Mouse (Mus musculus): ENCODE measurements around the gene Slc26a9. TPM values are rescaled to one million over a fixed set of nuclear protein-coding genes. Genes with fewer than 3 reads are reported as not detected.
A peak's percentile ranks its signal among the peaks of the same experiment; 100 is the strongest.
"Not testable (repeated sequence)": the region's sequence is repeated elsewhere in the genome, so short reads cannot be mapped to it uniquely, and the experiment has no call there.

Gene Slc26a9
- polyA plus RNA-seq, 1 experiment: 0.12 TPM

- DNase-seq (ENCODE audit: low read depth): no peak
These were observed 21.7 kb downstream of the Slc26a9 start for GRCm38 (mm10) chr1:131765357-131766001.

GRCm38 (mm10) chr1:131769296-131769695, 25.5 kb downstream of the Slc26a9 start:
- no peak for DNase-seq (ENCODE audit: low read depth)

GRCm38 (mm10) chr1:131770656-131771055, 26.8 kb downstream of the Slc26a9 start:
- DNase-seq (ENCODE audit: low read depth): no peak

- DNase-seq (ENCODE audit: low read depth): no peak
These were observed 27.6 kb downstream of the Slc26a9 start for GRCm38 (mm10) chr1:131771440-131771839.

GRCm38 (mm10) chr1:131794591-131794990, 50.8 kb downstream of the Slc26a9 start:
- no peak for DNase-seq (ENCODE audit: low read depth)

- DNase-seq (ENCODE audit: low read depth): peak; percentile 59
These were observed 51.3 kb downstream of the Slc26a9 start for GRCm38 (mm10) chr1:131795171-131795570.

GRCm38 (mm10) chr1:131797202-131797909, 53.5 kb downstream of the Slc26a9 start, which contains the start of gene Pm20d1:
TSS of gene Pm20d1 (plus strand) at chr1:131797381.
- peak; percentile 82 for DNase-seq (ENCODE audit: low read depth)

- DNase-seq (ENCODE audit: low read depth): peak; percentile 44
These were observed 56.2 kb downstream of the Slc26a9 start for GRCm38 (mm10) chr1:131800001-131800400.

- DNase-seq (ENCODE audit: low read depth): no peak
These were observed 57.2 kb downstream of the Slc26a9 start for GRCm38 (mm10) chr1:131801071-131801470.

- no peak for DNase-seq (ENCODE audit: low read depth)
These were observed 58.8 kb downstream of the Slc26a9 start for GRCm38 (mm10) chr1:131802652-131803051.

GRCm38 (mm10) chr1:131804166-131804565, 60.3 kb downstream of the Slc26a9 start:
- no peak for DNase-seq (ENCODE audit: low read depth)

GRCm38 (mm10) chr1:131808986-131809385, 65.2 kb downstream of the Slc26a9 start:
- DNase-seq (ENCODE audit: low read depth): no peak

- DNase-seq (ENCODE audit: low read depth): no peak
These were observed 65.8 kb downstream of the Slc26a9 start for GRCm38 (mm10) chr1:131809651-131810050.

GRCm38 (mm10) chr1:131811393-131811792, 67.6 kb downstream of the Slc26a9 start:
- DNase-seq (ENCODE audit: low read depth): no peak

GRCm38 (mm10) chr1:131812006-131812405, 68.2 kb downstream of the Slc26a9 start:
- no peak for DNase-seq (ENCODE audit: low read depth)

GRCm38 (mm10) chr1:131812631-131813295, 68.9 kb downstream of the Slc26a9 start:
- DNase-seq (ENCODE audit: low read depth): no peak

GRCm38 (mm10) chr1:131813731-131814130, 69.9 kb downstream of the Slc26a9 start:
- DNase-seq (ENCODE audit: low read depth): no peak

- DNase-seq (ENCODE audit: low read depth): no peak
These were observed 70.4 kb downstream of the Slc26a9 start for GRCm38 (mm10) chr1:131814191-131814590.

GRCm38 (mm10) chr1:131816886-131817285, 73.1 kb downstream of the Slc26a9 start:
- DNase-seq (ENCODE audit: low read depth): no peak

GRCm38 (mm10) chr1:131820353-131820752, 76.5 kb downstream of the Slc26a9 start:
- DNase-seq (ENCODE audit: low read depth): not testable (repeated sequence)

- no peak for DNase-seq (ENCODE audit: low read depth)
These were observed 77.1 kb downstream of the Slc26a9 start for GRCm38 (mm10) chr1:131820887-131821328.

Data from gonadal fat pad, adult 2 months (tissue).